9 mouse cellular contexts compared by ENCODE assay signal in genomic region chr2:155991863-155992321, GRCm38 (mm10). TPM values are rescaled to one million over a fixed set of nuclear protein-coding genes. Genes with fewer than 3 reads are reported as not detected.
DNase-seq lines count a peak whose midpoint lies in the region; ATAC-seq and TF ChIP-seq lines count a peak whose summit lies in the region.
"Had no signal": no experiment of that assay in that cellular context is flagged by ENCODE, and none has a peak within 500 bp of the region (broad histone marks: within the 10 kb centered on the region; RNA-seq: fewer than 3 reads in every experiment).

No protein-coding gene starts in this region.

- TF ChIP-seq EP300 in lung, postnatal 0 days (IDR thresholded peaks at IDR 0.05): no peak

- 58% methylated on average over 14 of the region's 14 CpGs for WGBS in lung, postnatal 0 days

- no peak overlapping the region for H3K4me2 ChIP-seq in lung, postnatal 0 days (replicated peaks; ENCODE audit: low read depth, low read length)

- no peak overlapping the region for H3K4me3 ChIP-seq in layer of hippocampus, adult 2 months
- H3K4me3 ChIP-seq in lung, postnatal 0 days (ENCODE audit: low read depth, low read length): no peak overlapping the region

- H3K9ac ChIP-seq in lung, postnatal 0 days (replicated peaks; ENCODE audit: low read depth): no peak overlapping the region

- peak; percentile 43; the same call in 1 of the 2 replicates for TF ChIP-seq CTCF in layer of hippocampus, adult 2 months (conservative IDR thresholded peaks at IDR 0.05)
- peak; percentile 39 for TF ChIP-seq CTCF in lung, postnatal 0 days (IDR thresholded peaks at IDR 0.05)

- ATAC-seq in lung, postnatal 0 days: peak; percentile 90

- peak overlapping the region; percentile 67; the same call in 1 of the 2 replicates for H3K27ac ChIP-seq in layer of hippocampus, adult 2 months
- peak overlapping the region; percentile 14; the same call in 1 of the 2 replicates for H3K27ac ChIP-seq in lung, postnatal 0 days (ENCODE audit: low read length)

- no peaks in the 10 kb centered on the region for H3K27me3 ChIP-seq in lung, postnatal 0 days (replicated peaks; ENCODE audit: insufficient read depth, low read length)

- no peaks in the 10 kb centered on the region for H3K4me1 ChIP-seq in lung, postnatal 0 days (ENCODE audit: insufficient read depth, low read depth, low read length)

- peaks cover 21% of the 10 kb centered on the region; the same call in 1 of the 2 replicates for H3K36me3 ChIP-seq in lung, postnatal 0 days (ENCODE audit: insufficient read depth, low read length)

- H3K9me3 ChIP-seq in lung, postnatal 0 days (ENCODE audit: low read length): no peaks in the 10 kb centered on the region

- peak; percentile 47 for DNase-seq in ovary, adult 18-20 months (ENCODE audit: low spot score)
- DNase-seq in ovary, postnatal 10 days (ENCODE audit: low spot score): no peak
- peak; percentile 98 for DNase-seq in cerebellum, adult 9-11 months
- DNase-seq in heart, adult 9 months (ENCODE audit: low spot score in 2 of 2): peak; percentile 40 to 49
- DNase-seq in layer of hippocampus, adult 2 months (ENCODE audit: low spot score in 2 of 2): peak; percentile 31 to 50
- peak; percentile 84 for DNase-seq in lung, postnatal 0 days (ENCODE audit: low spot score)
- DNase-seq in yolk sac, embryonic 10.5 days (ENCODE audit: low spot score): no peak
- no peak for DNase-seq in embryo, embryonic 10 days (ENCODE audit: low spot score)

RNA-seq across cellular contexts. Expression of gene 6430550D23Rik, which starts 15.9 kb away (rescaled TPM):
- 1 to 10 TPM; 2.9 to 4.1 TPM for total RNA-seq in layer of hippocampus, adult 2 months (2021)
- polyA plus RNA-seq in lung, postnatal 0 days (2015; fragmentation: Nextera tagmentation; extraction: Ambion mirVana): 1.0 and 1.1 TPM in 2 replicates

RNA-seq across cellular contexts. Expression of gene Ergic3, which starts 16.0 kb away (rescaled TPM):
- total RNA-seq in layer of hippocampus, adult 2 months (2021): 100 to 1,000 TPM; 195 to 213 TPM
- 168 and 181 TPM in 2 replicates for polyA plus RNA-seq in lung, postnatal 0 days (2015; fragmentation: Nextera tagmentation; extraction: Ambion mirVana)

RNA-seq across cellular contexts. Expression of gene Cep250, which starts 35.6 kb away (rescaled TPM):
- 10 to 100 TPM; 19.0 to 21.0 TPM for total RNA-seq in layer of hippocampus, adult 2 months (2021)
- 6.6 and 7.4 TPM in 2 replicates for polyA plus RNA-seq in lung, postnatal 0 days (2015; fragmentation: Nextera tagmentation; extraction: Ambion mirVana)

RNA-seq across cellular contexts. Expression of gene Gdf5, which starts 46.7 kb away (rescaled TPM):
- total RNA-seq in layer of hippocampus, adult 2 months (2021): under 1 TPM in 1 of 2 experiments, not detected in 1; 0.15 TPM
- polyA plus RNA-seq in lung, postnatal 0 days (2015; fragmentation: Nextera tagmentation; extraction: Ambion mirVana): 1.7 and 2.7 TPM in 2 replicates

RNA-seq across cellular contexts. Expression of gene Gm15557, which starts 51.4 kb away (rescaled TPM):
- not detected for total RNA-seq in layer of hippocampus, adult 2 months (2021)
- polyA plus RNA-seq in lung, postnatal 0 days (2015; fragmentation: Nextera tagmentation; extraction: Ambion mirVana): 0.11 TPM in 1 of 2 replicates, not detected in the other
- total RNA-seq: left cerebral cortex, adult 8-10 months had no signal

Comparison
In these comparisons a context has a peak if more than half of its experiments do, and no peak if none do; other contexts are left out.
1. DNase-seq: peak in ovary, adult 18-20 months (single experiment), cerebellum, adult 9-11 months (single experiment), heart, adult 9 months (2 of 2), layer of hippocampus, adult 2 months (2 of 2) and lung, postnatal 0 days (single experiment); none in ovary, postnatal 10 days (single experiment), yolk sac, embryonic 10.5 days (single experiment) and embryo, embryonic 10 days (single experiment).